Mouse (Mus musculus): ENCODE data around the gene Slc41a1. TPM values are rescaled to one million over a fixed set of nuclear protein-coding genes. Genes with fewer than 3 reads are reported as not detected.

Slc41a1 gene
- 60.8 TPM for polyA plus RNA-seq (2017; shearing (Covaris generic))

GRCm38 (mm10) chr1:131827207-131827786, at the start of gene Slc41a1:
Gene Slc41a1 (plus strand): TSS chr1:131827493.

DNA sequence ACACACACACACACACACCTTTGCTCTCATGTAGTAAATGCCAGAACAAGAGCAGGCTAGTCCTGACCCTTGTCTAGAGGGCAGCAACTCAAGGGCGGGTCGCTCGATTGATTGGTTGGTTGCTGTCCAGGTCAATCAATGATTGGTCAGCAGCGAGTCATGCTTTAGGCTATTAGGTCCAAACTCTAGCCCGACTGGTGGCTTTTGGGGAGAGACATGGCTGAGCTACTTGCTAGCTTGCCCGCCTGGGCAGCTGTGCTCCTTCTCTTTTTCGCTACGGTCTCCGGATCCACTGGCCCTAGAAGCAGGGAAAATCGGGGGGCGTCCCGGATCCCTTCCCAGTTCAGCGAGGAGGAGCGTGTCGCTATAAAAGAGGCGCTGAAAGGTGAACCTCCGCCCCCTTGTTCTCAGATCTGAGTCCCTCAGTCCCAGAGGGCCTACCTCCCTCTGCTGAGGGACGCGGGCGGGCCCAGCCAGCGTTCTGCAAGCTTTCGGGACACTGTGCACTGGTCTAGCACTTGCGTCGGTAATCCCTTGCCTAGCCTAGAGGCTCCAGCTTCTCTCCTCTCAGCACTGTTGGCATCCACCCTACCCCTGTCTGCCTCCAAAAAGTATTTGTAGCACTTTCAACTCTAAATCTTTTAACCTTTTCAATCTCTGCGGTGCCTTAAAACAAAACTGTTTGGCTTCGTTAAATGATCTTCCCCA, 29.9 kb upstream of the Slc41a1 start, which contains the start of gene Pm20d1:
Gene Pm20d1, plus strand, starts transcription at position 180 of the 708 bp plus-strand sequence.

DNA sequence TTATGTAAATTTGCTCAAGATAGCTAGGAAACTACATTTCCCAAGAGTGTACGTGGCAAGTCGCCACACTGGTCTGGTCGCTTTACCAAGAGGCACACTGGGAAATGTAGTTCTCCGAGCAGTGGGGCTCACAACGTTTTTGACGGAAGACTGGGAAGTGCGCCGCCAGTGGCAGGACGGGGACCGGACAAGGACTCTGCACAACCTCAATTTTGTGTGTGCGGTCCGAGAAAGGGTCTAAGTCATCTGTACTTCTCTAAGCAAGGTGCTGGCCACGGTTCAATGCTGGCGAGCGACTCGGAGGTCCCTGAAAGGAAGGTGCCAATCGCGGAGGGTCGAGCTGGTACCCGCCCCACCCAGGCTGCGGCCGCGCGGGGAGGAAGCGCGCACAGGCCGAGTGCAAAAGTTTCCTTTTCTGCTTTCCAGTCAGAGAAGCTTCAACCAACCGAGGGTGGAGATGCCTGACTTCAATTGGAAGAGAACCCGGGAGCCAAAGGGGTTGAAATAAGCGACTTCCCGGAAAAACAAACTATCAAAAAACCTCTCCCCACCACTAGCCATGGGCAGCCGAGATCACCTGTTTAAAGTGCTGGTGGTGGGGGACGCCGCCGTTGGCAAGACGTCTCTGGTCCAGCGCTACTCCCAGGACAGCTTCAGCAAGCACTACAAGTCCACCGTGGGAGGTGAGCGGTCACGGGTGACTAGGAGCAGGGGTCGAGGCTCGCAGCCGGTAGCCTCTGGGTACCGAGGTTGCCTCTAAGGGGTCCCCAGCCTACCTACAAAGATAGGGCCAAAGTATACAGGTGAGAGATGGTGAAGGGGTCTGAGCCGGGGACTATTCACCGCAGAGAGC, 40.0 kb downstream of the Slc41a1 start, which contains the start of gene Rab29:
Gene Rab29, plus strand, starts transcription at position 132 of the 853 bp plus-strand sequence.

Other genes starting within 250 kb of the Slc41a1 start
- not detected for gene Avpr1b, start 228.3 kb upstream of the Slc41a1 start, polyA plus RNA-seq (2017; shearing (Covaris generic))
- gene Ctse, start 189.2 kb upstream of the Slc41a1 start, polyA plus RNA-seq (2017; shearing (Covaris generic)), result 24.4 TPM
- not detected for gene Rab7b, start 138.8 kb upstream of the Slc41a1 start, polyA plus RNA-seq (2017; shearing (Covaris generic))
- gene Slc26a9, start 83.5 kb upstream of the Slc41a1 start, polyA plus RNA-seq (2017; shearing (Covaris generic)), result not detected
- gene Pm20d1, start 30.1 kb upstream of the Slc41a1 start, polyA plus RNA-seq (2017; shearing (Covaris generic)), result not detected
- 41.6 TPM for gene Rab29, start 39.7 kb downstream of the Slc41a1 start, polyA plus RNA-seq (2017; shearing (Covaris generic))
- gene Nucks1, start 83.0 kb downstream of the Slc41a1 start, polyA plus RNA-seq (2017; shearing (Covaris generic)), result 39.0 TPM
- gene Slc45a3, start 135.5 kb downstream of the Slc41a1 start, polyA plus RNA-seq (2017; shearing (Covaris generic)), result 1.3 TPM
- gene Elk4, start 180.1 kb downstream of the Slc41a1 start, polyA plus RNA-seq (2017; shearing (Covaris generic)), result 65.3 TPM
- 83.3 TPM for gene Mfsd4a, start 240.6 kb downstream of the Slc41a1 start, polyA plus RNA-seq (2017; shearing (Covaris generic))

All from inflammation-experienced regulatory T-cells, adult 16 weeks (primary cell).